Mouse (Mus musculus) spleen, adult 12 weeks (tissue): ENCODE data around the gene Myh7b.

ENCODE experiments used
- DNase-seq: peaks from one replicate; pipeline ENCODE4 v3.0.0; 2022; ENCODE audit warnings: low spot score

Gene Myh7b

DNA sequence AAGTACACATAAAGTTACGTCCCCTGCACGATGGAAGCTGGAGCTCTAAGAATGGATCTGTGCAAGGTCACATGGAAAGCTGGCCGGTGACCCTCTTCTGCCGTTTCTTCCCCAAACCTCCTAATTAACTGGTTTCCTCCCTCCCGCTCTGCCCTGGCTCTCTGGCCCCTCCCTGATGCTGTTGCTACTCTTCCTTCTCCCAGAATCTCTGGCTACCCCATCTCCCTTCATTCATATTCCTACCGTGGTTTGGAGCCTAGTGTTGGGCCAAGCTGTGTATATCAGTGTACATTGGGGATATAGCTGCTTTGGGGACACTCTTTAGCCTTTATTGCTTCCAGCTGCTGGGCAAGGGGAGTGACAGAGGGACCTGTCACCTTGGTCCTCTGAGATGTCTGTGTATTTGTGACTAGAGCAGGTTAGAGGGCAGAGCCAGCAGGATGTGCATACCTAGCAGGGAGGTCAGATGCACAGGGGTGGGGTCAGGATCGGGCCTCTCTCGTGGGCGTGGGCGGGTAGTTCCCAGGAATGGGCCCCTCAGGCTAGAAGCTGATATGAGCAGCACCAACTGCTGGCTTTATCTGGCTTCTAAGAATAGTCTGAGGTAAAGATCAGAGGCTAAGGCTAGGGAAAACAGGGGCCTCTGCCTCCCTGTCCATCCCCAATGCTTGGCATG, 6.3 kb upstream of the Myh7b start:
- DNase-seq: no peak

DNA sequence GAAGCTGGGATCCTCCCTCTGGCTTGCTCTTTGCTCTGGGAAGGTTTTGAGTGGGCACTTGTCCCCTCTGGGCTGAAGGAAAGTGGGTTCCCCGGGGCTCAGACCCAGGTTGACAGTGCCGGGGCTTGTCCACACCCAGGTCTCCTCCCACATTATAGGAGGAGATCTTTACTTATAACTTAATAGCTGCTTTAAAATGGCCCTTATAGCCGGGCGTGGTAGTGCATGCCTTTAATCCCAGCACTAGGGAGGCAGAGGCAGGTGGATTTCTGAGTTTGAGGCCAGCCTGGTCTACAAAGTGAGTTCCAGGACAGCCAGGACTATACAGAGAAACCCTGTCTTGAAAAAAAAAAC, 5.8 kb upstream of the Myh7b start:
- DNase-seq: peak; percentile 25

DNA sequence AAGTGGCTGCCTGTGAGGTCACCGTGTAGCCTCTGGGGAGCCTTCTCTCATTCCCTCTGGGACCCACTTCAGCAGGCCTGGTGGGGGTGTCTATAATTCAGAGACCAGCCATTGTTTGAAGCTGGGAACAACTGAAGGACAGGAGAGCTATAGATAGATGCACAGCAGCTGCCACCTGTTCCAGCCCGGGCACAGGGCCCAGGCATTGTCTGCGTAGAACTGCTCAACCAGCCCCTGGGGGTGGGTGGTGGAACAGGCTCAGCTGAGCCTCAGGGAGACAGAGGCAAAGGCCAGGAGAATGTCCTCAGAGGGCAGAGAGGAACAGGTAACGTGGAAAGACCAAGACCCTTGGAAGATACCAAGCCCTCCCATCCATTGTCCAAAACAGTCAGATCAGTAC, 4.7 kb upstream of the Myh7b start:
- no peak for DNase-seq

DNA sequence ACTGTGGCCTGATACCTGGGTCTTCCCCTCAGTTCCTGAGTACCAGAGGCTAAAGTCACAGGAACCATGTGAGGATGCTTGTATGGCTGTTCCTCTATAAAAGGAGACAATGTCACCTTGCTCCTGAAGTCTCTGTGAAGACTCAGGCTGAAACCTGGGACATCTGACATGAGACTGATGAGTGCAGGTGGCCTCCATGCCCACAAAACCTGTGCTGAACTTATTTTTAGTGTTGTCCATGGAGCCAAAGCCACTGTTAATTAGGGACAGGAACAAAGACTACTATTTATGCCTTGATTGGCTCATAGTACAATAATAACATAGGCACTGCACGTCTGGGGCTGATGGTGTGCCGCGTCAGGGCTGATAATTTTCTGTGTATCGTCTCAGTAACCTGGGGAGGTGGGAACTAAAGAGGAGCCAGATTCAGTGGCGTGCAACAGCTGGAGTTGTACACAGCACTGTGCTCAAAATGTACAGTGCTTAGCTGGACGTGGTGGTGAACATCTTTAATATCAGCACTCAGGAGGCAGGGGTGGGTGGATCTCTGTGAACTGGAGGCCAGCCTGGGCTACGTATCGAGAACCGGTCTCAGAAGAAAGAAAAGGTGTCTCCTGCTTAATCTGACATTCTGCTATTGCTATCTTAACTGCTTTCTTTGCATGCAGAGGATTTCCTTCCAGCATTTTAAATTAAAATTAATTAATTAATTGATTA, 980 bp downstream of the Myh7b start:
- no peak for DNase-seq

DNA sequence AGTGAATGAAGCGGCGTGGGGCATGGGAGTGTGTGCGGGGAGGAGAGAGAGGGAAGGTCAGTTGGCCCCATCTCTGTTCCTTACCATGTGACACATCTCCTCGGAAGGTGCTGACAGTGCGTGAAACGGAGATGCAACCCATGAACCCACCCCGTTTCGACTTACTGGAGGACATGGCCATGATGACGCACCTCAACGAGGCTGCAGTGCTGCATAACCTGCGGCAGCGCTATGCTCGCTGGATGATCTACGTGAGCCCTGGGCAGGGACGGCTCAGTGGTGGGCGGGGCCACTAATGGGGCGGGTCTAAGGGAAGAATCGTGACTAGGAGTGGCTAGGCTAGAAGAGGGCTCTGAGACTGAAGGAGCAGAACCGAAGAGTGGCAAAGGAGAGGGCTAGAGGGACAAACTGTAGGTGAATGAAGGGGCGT, 2.3 kb downstream of the Myh7b start:
- peak; percentile 80 for DNase-seq

DNA sequence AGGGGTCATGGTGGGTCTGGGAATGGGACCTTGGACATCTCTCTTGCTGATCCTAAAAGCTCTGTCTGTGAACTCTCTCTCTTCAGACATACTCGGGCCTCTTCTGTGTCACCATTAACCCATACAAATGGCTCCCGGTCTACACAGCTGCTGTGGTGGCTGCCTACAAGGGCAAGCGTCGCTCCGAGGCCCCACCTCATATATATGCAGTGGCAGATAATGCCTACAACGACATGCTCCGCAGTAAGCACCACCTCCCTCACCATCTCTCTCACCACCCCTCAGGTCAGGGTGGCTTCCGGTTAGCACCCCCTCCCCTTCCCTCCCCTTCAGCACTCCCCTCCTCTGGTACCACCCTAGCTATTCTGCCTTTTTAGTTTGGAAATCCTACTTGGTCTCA, 2.9 kb downstream of the Myh7b start:
- DNase-seq: no peak

DNA sequence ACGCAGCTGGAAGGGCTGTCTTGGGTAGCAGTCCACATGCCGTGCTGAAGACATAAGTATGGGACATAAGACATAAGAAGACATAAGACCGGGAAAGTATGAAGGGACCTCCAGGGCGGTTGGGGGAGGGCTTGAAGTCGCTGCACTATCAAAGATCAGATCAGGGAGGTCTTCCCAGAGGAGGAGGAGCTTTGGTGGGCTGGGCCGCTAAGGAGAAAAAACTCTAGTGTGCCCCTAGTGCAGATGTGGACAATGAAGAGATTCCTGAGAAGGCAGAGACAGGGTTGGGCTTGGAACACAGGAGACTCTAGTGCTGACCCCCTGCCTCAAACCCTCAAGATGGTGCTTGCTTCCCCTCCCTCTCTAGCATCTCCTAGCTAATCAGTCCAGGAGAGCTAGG, 6.0 kb downstream of the Myh7b start:
- DNase-seq: no peak

DNA sequence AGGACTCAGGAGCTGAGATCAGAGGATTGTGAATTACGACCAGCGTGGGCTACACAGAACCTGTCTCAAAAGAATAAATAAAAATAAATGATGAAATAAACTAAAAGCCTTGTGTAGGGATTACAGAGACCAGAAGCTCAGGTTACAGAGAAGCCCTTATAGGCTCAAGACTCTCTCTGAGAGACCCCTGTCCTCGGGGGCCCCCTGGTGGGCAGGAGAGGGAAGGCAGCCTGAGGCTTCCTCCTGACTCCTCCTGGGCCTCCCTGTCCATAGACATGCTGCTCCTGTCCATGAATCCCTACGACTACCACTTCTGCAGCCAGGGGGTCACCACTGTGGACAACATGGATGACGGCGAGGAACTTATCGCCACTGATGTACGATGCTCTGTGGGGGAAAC, 8.8 kb downstream of the Myh7b start:
- peak; percentile 78 for DNase-seq

DNA sequence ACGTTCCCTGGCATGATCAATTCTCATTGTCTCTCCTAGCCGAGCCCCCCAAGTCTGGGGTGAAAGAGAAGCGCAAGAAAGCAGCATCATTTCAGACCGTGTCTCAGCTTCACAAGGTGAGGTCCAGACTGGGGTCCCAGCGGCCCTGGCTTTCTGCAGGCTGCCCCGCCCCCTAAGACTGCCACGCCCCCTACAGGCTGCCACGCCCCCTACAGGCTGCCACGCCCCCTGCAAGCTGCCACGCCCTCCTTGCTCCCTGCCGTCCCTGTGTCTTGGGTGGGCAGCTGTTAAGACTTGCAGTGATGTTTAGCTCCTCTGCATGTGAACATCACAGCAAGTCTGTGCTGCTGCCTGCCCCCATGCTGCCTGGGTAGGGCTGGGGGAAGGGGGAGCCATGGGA, 11.6 kb downstream of the Myh7b start:
- no peak for DNase-seq

DNA sequence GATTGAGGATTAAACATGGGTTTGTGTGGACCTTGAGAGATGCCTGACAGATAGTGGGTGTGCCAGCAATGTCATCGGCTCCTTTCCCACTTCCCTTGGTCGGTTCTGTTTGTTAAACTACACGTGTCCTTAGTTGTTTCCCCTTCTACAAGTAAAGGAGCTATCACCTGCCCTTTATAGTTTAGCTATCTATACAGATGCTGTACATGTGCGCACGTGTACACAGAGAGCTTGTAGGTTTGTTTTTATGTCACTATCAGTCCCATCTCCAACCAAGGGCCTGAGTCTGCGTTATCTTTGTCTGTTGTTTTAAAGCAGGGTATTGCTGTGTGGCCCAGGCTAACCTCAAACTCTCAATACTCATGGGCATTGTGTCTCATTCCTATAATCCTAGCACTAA, 13.0 kb downstream of the Myh7b start:
- no peak for DNase-seq

DNA sequence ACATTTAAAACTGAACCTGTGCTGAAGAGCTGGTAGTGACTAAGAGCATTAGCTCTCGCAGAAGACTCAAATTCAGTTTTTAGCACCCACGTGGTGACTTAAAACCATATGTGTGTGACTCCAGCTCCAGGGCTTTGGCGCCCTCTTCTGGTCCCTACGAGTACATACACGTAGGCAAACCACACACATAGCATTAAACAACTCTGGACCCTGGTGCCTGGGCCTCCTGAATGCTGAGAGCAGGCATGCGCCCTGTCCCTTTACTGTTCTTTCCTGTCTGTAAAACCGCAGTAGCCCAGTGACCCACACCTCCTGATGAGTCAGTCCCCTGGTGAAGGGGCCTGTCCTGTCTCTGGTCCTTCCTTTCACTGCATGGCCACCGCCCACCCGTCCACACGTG, 13.7 kb downstream of the Myh7b start:
- no peak for DNase-seq

DNA sequence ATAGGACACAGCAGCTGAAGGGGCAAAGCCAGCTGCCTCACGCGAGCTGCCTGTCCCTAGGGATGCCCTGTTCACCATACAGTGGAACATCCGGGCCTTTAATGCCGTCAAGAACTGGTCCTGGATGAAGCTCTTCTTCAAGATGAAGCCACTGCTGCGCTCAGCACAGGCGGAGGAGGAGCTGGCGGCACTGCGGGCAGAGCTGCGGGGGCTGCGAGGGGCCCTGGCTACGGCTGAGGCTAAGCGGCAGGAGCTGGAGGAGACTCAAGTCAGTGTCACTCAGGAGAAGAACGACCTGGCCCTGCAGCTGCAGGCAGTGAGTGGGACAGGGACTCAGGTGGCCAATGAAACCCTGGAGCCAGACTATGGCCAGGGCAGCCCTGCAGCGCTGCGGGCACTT, 15.3 kb downstream of the Myh7b start:
- no peak for DNase-seq

DNA sequence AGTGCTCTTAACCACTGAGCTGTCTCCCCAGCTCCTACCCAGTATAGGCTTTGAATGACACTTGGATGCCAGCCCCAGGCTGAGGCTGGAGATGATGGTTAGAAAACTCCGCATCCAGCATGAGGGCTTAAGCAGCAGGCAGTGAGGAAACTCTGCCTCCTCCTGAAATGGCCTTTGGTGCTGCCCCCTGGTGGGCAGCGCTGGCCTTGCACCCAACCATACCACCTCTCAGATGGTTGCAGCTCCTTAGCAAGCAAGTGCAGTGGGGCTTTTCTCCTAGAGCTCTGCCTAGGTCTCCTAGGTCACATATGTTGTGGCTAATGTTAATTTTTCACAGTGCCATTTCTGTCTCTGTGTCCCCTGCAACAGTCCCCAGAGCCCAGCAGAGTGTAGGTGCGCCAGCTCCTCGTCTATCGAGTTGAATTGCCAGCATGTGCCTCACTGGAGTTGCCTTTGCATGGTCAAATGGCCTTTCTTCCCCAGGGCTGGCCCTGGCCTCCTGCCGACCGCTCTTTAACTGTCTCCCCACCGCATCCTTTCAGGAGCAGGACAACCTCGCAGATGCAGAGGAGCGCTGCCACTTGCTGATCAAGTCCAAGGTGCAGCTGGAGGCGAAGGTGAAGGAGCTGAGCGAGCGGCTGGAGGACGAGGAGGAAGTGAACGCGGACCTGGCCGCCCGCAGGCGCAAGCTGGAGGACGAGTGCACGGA, 16.2 kb downstream of the Myh7b start:
- no peak for DNase-seq

DNA sequence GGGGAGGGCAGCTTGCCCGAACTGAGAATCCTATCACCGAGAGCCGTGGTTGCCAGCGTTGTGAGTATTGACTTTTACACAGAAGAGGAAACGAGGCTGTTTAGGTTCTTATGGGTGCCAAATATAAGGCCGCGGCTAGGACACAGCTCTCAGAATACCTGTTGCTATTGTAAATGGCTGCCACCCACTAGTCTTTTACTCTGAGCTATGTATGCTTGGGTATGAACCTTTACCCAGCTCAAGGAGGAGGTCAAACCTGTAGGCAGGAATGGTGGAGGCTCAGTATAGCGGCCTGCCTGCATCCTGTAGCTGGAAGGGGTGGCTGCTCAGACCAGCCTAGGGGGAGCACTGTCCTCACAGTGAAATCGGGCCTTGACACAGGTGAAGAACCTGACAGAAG, 17.1 kb downstream of the Myh7b start:
- no peak for DNase-seq

DNA sequence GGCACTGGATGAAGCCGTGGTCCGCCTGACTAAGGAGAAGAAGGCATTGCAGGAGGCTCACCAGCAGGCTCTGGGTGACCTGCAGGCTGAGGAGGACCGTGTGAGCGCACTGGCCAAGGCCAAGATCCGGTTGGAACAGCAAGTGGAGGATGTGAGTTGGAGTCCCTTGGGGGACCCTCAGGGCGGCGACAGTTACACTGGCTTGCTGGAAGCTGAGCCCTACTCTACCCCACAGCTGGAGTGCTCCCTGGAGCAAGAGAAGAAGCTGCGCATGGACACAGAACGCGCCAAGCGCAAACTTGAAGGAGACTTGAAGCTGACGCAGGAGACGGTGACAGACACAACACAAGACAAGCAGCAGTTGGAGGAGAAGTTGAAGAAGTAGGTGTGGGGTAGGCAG, 17.5 kb downstream of the Myh7b start:
- no peak for DNase-seq

DNA sequence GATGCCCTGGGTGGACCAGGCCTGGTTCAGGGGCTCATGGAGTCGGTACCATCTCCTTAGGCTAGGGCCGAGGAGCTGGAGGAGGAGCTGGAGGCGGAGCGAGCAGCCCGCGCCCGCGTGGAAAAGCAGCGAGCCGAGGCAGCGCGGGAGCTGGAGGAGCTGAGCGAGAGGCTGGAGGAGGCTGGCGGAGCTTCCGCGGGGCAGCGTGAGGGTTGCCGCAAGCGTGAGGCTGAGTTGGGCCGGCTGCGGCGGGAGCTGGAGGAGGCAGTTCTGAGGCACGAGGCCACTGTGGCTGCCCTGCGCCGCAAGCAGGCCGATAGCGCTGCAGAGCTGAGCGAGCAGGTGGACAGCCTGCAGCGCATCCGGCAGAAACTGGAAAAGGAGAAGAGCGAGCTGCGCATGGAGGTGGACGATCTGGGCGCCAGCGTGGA, 18.2 kb downstream of the Myh7b start:
- no peak for DNase-seq

DNA sequence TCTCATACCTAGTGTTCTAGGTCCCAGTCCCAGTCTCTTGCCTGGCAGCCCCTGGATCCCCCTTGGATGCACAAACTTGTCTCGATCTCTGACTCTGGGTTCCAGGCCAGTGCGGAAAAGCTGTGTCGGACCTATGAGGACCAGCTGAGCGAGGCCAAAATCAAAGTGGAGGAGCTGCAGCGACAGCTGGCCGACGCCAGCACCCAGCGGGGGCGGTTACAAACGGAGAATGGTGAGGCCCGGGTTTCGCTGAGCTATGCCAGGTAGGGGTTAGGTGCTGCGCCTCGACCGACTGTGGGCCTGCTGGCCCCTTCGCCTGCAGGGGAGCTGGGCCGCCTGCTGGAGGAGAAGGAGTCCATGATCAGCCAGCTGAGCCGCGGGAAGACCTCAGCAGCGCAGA, 19.1 kb downstream of the Myh7b start:
- no peak for DNase-seq

DNA sequence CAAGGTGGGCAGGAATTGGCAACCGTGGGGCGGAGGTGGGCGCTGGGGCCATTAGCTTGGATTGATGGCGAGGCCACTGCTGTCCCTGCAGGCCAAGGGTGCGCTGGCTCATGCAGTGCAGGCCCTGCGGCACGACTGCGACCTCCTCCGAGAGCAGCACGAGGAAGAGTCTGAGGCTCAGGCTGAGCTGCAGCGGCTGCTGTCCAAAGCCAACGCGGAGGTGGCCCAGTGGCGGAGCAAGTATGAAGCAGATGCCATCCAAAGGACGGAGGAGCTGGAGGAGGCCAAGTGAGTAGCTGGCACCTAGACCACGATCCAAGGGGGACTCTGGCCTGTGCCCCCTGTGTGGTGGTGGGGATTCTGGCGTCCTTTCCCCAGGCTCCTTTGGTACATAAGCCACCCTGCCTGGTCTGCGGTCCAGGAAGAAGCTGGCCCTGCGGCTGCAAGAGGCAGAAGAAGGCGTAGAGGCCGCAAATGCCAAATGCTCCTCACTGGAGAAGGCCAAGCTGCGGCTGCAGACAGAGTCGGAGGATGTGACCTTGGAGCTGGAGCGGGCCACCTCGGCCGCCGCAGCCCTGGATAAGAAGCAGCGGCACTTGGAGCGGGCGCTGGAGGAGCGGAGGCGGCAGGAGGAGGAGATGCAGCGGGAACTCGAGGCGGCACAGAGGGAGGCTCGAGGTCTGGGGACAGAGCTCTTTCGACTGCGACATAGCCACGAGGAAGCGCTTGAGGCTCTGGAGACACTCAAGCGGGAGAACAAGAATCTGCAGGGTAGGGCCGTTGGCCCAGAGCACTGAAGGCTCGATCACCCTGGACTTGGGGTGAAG, 19.8 kb downstream of the Myh7b start:
- DNase-seq: no peak

DNA sequence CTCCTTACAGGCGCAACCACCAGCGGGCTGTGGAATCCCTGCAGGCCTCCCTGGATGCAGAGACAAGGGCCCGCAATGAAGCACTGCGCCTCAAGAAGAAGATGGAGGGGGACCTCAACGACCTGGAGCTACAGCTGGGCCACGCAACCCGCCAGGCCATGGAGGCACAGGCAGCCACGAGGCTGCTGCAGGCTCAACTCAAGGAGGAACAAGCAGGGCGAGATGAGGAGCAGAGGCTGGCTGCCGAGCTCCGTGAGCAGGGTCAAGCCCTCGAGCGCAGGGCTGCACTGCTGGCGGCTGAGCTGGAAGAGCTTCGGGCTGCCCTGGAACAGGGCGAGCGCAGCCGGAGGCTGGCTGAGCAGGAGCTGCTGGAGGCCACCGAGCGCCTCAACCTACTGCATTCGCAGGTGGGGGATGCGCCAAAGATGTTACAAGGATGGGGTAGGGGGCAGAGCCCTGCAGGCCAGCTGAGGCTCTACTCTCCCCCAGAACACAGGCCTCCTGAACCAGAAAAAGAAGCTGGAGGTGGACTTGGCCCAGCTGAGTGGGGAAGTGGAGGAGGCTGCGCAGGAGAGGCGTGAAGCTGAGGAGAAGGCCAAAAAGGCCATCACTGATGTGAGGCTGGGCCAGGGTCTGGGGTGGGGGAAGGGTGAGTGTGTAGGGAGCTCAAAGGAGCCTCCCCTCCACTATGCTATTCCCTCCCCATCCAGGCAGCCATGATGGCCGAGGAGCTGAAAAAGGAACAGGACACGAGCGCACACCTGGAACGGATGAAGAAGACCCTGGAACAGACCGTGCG, 21.3 kb downstream of the Myh7b start:
- no peak for DNase-seq

DNA sequence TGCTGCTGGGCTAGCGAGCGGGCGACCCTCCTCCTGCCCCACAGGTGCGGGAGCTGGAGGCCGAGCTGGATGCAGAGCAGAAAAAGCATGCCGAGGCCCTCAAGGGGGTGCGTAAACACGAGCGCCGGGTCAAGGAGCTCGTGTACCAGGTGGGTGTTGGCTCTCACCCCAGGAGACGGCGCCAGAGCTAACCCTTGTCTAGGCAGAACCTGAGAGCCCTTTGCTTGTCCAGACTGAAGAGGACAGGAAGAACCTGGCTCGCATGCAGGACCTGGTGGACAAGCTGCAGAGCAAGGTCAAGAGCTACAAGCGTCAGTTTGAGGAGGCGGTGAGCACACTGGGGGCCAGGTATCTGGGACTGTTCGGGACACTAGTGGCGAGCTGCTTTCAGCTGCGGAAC, 22.1 kb downstream of the Myh7b start:
- no peak for DNase-seq

DNA sequence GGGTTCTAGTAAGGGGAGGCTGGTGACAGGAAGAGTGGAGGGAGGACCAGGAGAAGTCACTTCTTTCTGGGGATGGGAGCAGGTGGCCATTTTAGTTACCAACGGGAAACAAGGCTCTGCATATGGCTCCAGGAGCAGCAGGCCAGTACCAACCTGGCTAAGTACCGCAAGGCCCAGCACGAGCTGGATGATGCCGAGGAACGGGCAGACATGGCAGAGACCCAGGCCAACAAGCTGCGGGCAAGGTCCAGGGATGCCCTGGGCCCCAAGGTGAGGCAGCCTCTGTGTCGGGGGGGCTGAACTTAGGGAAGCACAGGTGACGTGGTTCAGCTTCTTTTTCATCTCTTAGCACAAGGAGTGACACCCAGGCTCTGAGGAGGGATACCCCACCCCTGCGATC, 22.7 kb downstream of the Myh7b start:
- no peak for DNase-seq

DNA sequence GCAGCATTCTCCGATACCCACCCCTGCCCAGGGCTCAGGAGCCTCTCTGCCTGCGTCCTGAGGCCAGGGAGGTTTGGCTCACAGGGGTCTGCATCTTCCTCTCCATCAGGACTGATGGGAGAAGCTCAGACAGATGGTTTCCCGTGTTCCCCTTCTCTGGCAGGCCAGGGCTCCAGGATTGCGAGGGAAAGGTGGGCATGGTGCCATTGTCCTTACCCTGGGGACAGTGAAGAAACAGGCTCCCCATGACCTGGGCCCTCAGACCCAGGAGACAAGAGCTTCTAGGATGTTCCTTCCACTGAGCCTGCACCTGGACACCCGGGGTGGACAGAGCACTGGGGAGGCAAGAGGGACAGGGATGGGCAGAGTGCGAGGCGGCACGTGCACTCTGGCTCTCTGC, 23.6 kb downstream of the Myh7b start:
- no peak for DNase-seq
